Mouse (Mus musculus) heart, embryonic 16.5 days (tissue): Measurements from ENCODE around the gene Ccdc38. TPM values are rescaled to one million over a fixed set of nuclear protein-coding genes. Genes with fewer than 3 reads are reported as not detected.
A peak's percentile ranks its signal among the peaks of the same experiment; 100 is the strongest.

Experiments used
- ATAC-seq: fragments of 200-750 bp; cut with Nextera tagmentation; replicated peaks from 2 replicates; pipeline ENCODE4 v1.8.0; 2017; ENCODE audit warnings: moderate number of reproducible peaks; ENCODE audit not compliant: insufficient read depth, low FRiP score; ENCODE audit errors: extremely low read depth
- H3K27ac ChIP-seq: fragments of 300-500 bp; sonication (generic); 2 replicates; pipeline ENCODE4 v1.5.1; 2014; ENCODE audit warnings: mild to moderate bottlenecking, low read length, control low read depth, moderate library complexity
- H3K27me3 ChIP-seq: fragments of 300-500 bp; sonication (generic); 2 replicates; pipeline ENCODE4 v1.6.1; 2014; ENCODE audit warnings: low read length, mixed read lengths; ENCODE audit not compliant: control insufficient read depth, insufficient read depth
- H3K36me3 ChIP-seq: fragments of 300-500 bp; sonication (generic); 2 replicates; pipeline ENCODE4 v1.6.1; 2014; ENCODE audit not compliant: control insufficient read depth, insufficient read depth
- H3K4me1 ChIP-seq: fragments of 300-500 bp; sonication (generic); 2 replicates; pipeline ENCODE4 v1.6.1; 2014; ENCODE audit warnings: low read length, mixed read lengths; ENCODE audit not compliant: control insufficient read depth, insufficient read depth
- H3K4me2 ChIP-seq: fragments of 300-500 bp; sonication (generic); 2 replicates; pipeline ENCODE4 v1.6.1; 2014; ENCODE audit warnings: low read depth, mild to moderate bottlenecking, control low read depth, low read length
- H3K4me3 ChIP-seq: fragments of 300-500 bp; sonication (generic); 2 replicates; pipeline ENCODE4 v1.5.1; 2014; ENCODE audit warnings: mild to moderate bottlenecking, control low read depth, low read length
- H3K9ac ChIP-seq: fragments of 300-500 bp; sonication (generic); 2 replicates; pipeline ENCODE4 v1.6.1; 2014; ENCODE audit warnings: low read length, control low read depth
- H3K9me3 ChIP-seq: fragments of 300-500 bp; sonication (generic); replicated peaks from 2 replicates; pipeline ENCODE4 v1.6.1; 2016; ENCODE audit warnings: low read length; ENCODE audit not compliant: control insufficient read depth
- WGBS: fragments of 180-500 bp; shearing (Covaris S2); extraction: QIAGEN DNeasy Blood & Tissue Kit; methylation state at CpG from one replicate; pipeline ENCODE4 v1.1.7; 2014; 5-methylcytosine and 5-hydroxymethylcytosine counted together
- polyA plus RNA-seq: library from polyadenylated mRNA; unstranded; fragments of >200 nt; fragmentation: Nextera tagmentation; extraction: Ambion mirVana; gene quantifications from 2 replicates; pipeline ENCODE4 v1.2.1, GENCODE M21; 2015

Gene Ccdc38
- polyA plus RNA-seq, 1 experiment from 2014 or later = 0.13 TPM

- no peak for ATAC-seq
- H3K9ac ChIP-seq = no peak overlapping the region
- H3K4me1 ChIP-seq = no peaks in the 10 kb centered on the region
- no peaks in the 10 kb centered on the region for H3K27me3 ChIP-seq
- H3K4me3 ChIP-seq = no peak overlapping the region
- 78% methylated on average over 2 of the region's 2 CpGs for WGBS
- no peaks in the 10 kb centered on the region for H3K9me3 ChIP-seq
- no peaks in the 10 kb centered on the region for H3K36me3 ChIP-seq
- no peak overlapping the region for H3K4me2 ChIP-seq
- H3K27ac ChIP-seq = no peak overlapping the region
Measured at GRCm38 (mm10) chr10:93518620-93519019, 21.8 kb upstream of the Ccdc38 start.

GRCm38 (mm10) chr10:93519159-93519558 is 21.3 kb upstream of the Ccdc38 start:
- H3K36me3 ChIP-seq = no peaks in the 10 kb centered on the region
- H3K4me3 ChIP-seq = no peak overlapping the region
- H3K4me2 ChIP-seq = no peak overlapping the region
- H3K9ac ChIP-seq = no peak overlapping the region
- WGBS = 89% methylated on average over 8 of the region's 8 CpGs
- no peak overlapping the region for H3K27ac ChIP-seq
- H3K4me1 ChIP-seq = no peaks in the 10 kb centered on the region
- no peaks in the 10 kb centered on the region for H3K9me3 ChIP-seq
- H3K27me3 ChIP-seq = no peaks in the 10 kb centered on the region
- no peak for ATAC-seq

- Histone ChIP-seq H3K4me3 (no peak overlapping the region), H3K9ac (no peak overlapping the region), H3K27me3 (no peaks in the 10 kb centered on the region), H3K27ac (no peak overlapping the region), H3K36me3 (no peaks in the 10 kb centered on the region), H3K4me1 (no peaks in the 10 kb centered on the region), H3K4me2 (no peak overlapping the region), H3K9me3 (no peaks in the 10 kb centered on the region)
- WGBS = 61% methylated on average over 5 of the region's 5 CpGs
- no peak for ATAC-seq
Measured at GRCm38 (mm10) chr10:93519756-93520155, 20.7 kb upstream of the Ccdc38 start.

GRCm38 (mm10) chr10:93520994-93521393 is 19.4 kb upstream of the Ccdc38 start:
- WGBS = 62% methylated on average over 4 of the region's 4 CpGs
- H3K27ac ChIP-seq = no peak overlapping the region

GRCm38 (mm10) chr10:93525329-93525728 is 15.1 kb upstream of the Ccdc38 start:
- Histone ChIP-seq H3K4me1 (no peaks in the 10 kb centered on the region), H3K27me3 (no peaks in the 10 kb centered on the region), H3K27ac (no peak overlapping the region), H3K9me3 (peaks cover 6% of the 10 kb centered on the region), H3K36me3 (no peaks in the 10 kb centered on the region), H3K4me2 (no peak overlapping the region), H3K9ac (no peak overlapping the region), H3K4me3 (no peak overlapping the region)
- ATAC-seq = no peak
- WGBS = 80% methylated on average over 1 of the region's 1 CpGs

More at GRCm38 (mm10) chr10:93520994-93521393, 19.4 kb upstream of the Ccdc38 start:
- H3K27me3 ChIP-seq = no peaks in the 10 kb centered on the region
- no peak overlapping the region for H3K9ac ChIP-seq
- ATAC-seq = no peak
- no peaks in the 10 kb centered on the region for H3K36me3 ChIP-seq
- H3K4me1 ChIP-seq = no peaks in the 10 kb centered on the region
- no peaks in the 10 kb centered on the region for H3K9me3 ChIP-seq
- no peak overlapping the region for H3K4me3 ChIP-seq
- H3K4me2 ChIP-seq = no peak overlapping the region

GRCm38 (mm10) chr10:93538287-93538686 is 2.1 kb upstream of the Ccdc38 start:
- Histone ChIP-seq H3K4me2 (no peak overlapping the region), H3K27me3 (peaks cover 5% of the 10 kb centered on the region; the same call in 1 of the 2 replicates), H3K36me3 (no peaks in the 10 kb centered on the region), H3K27ac (no peak overlapping the region), H3K9ac (no peak overlapping the region), H3K9me3 (no peaks in the 10 kb centered on the region), H3K4me3 (no peak overlapping the region), H3K4me1 (peaks cover 10% of the 10 kb centered on the region)
- ATAC-seq = no peak
- 77% methylated on average over 2 of the region's 2 CpGs for whole genome bisulfite sequencing

GRCm38 (mm10) chr10:93538818-93539217 is 1.6 kb upstream of the Ccdc38 start:
- no peak for ATAC-seq
- 73% methylated on average over 6 of the region's 6 CpGs for WGBS
- H3K27ac ChIP-seq = no peak overlapping the region
- no peak overlapping the region for H3K4me2 ChIP-seq
- no peaks in the 10 kb centered on the region for H3K9me3 ChIP-seq
- H3K36me3 ChIP-seq = no peaks in the 10 kb centered on the region
- no peak overlapping the region for H3K4me3 ChIP-seq
- H3K4me1 ChIP-seq = peaks cover 10% of the 10 kb centered on the region
- peaks cover 5% of the 10 kb centered on the region; the same call in 1 of the 2 replicates for H3K27me3 ChIP-seq
- no peak overlapping the region for H3K9ac ChIP-seq

- Histone ChIP-seq H3K27ac (no peak within 1 kb of the TSS), H3K4me2 (peak within 1 kb of the TSS; percentile 88), H3K4me1 (peaks cover 7% of the 10 kb centered on the region), H3K9ac (peak within 1 kb of the TSS; percentile 68), H3K9me3 (no peaks in the 10 kb centered on the region), H3K36me3 (no peaks in the 10 kb centered on the region), H3K4me3 (peak within 1 kb of the TSS; percentile 55), H3K27me3 (0 out of 2 replicates have a peak, but pooled peaks cover 5% of the 10 kb centered on the region)
- peak; percentile 95 for ATAC-seq
- WGBS = 2% methylated on average over 35 of the region's 35 CpGs
Measured at GRCm38 (mm10) chr10:93539775-93540430, 529 bp upstream of the Ccdc38 start, which contains the start of gene Amdhd1. TSS of gene Amdhd1 (minus strand) at chr10:93540033.

GRCm38 (mm10) chr10:93541585-93541984 is 1.2 kb downstream of the Ccdc38 start:
- Histone ChIP-seq H3K9me3 (no peaks in the 10 kb centered on the region), H3K4me1 (peaks cover 7% of the 10 kb centered on the region), H3K4me3 (no peak overlapping the region), H3K27me3 (0 out of 2 replicates have a peak, but pooled peaks cover 5% of the 10 kb centered on the region), H3K9ac (no peak overlapping the region), H3K4me2 (no peak overlapping the region), H3K36me3 (no peaks in the 10 kb centered on the region), H3K27ac (no peak overlapping the region)
- WGBS = 77% methylated on average over 1 of the region's 1 CpGs
- ATAC-seq = no peak
